Mouse (Mus musculus) frontal cortex, postnatal 10 days (tissue): ENCODE measurements at regions not wholly inside any gene's neighbourhood (a gene's known extent, or its start where the extent isn't known, plus 50 kb on each side); places are given as distances from the start of the nearest gene placed in this dataset.
"Not testable (repeated sequence)": the region's sequence is repeated elsewhere in the genome, so short reads cannot be mapped to it uniquely, and the experiment has no call there.

Source experiments
- DNase-seq, 2 experiments: peaks; one replicate each; pipeline ENCODE4 v3.0.0; 2022; ENCODE audit warnings: low spot score in 2 of 2, mixed read lengths in 1 of 2

DNA sequence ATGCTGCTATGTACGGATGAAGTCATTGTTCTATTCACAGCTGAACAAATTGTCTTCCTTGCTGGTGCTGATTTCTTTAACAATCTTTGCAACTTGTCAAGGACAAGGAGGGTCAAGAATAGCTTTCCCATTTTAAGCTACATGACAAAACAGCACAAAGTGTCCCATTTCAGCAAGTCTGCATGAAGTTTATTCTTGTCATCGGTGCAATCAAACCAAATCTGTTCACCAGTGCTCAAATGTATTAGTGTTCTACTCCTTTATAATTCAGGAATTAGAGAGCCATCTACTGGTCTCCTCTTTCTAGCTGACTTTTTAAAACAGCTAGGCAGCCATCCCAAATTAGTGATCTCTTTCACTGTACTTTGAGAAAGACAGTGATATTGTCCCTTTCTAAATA is 1040.8 kb downstream of the Galc start:
- peak in 1 of 2 experiments; percentile 7 for DNase-seq

DNA sequence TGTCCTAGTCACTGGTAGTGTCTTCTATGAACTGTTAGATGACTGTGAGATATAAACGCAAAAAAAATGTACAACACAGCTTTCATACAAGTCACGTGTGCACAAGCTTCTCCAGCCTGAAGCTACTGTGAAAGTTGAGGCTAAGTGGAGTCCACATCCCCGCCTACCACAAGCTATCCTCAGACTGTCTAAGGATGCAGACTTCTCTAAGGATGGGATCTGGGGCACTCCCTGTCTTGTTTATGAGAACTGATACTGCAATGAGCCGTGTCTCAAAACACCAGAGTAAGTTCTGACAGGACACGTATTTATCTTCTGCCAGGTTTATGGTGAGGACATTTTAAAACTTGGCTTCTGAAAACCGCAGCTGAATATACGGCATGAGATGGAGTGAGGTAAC is 1041.7 kb downstream of the Galc start:
- no peak for DNase-seq

DNA sequence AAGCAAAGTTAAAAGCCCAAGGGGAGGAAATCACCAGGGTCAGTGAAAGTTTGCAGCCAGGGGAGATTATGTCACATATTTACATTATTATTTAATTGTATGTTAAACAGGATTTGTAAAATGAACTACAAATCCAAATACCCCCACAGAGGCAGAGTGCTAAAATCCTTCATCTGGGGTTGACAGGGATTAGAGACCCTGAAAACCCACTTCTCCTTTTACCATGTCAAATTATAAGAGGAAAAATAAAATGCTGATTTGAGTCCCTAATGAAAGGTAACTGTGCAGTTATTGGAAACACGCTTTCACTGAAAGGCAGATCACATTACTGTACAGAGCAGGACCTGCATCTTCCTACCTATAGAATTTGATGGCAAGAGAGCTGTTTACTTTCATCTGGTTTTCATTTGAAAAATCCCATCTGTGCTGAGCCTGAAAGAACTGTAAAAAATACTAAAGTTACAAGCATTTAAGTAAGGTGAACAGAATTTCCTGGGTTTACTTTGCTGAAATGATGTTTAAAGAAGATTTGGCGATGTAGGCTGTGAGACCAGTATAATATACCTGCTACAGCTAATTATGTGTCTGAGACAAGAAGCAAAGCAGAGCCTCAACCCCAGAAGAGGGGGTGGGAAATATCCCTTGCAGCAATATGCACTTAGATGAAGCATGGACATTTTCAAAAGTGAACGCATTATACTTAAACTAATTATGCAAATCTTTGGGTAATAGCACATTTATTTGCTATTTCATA is 1055.4 kb downstream of the Galc start:
- no peak for DNase-seq

DNA sequence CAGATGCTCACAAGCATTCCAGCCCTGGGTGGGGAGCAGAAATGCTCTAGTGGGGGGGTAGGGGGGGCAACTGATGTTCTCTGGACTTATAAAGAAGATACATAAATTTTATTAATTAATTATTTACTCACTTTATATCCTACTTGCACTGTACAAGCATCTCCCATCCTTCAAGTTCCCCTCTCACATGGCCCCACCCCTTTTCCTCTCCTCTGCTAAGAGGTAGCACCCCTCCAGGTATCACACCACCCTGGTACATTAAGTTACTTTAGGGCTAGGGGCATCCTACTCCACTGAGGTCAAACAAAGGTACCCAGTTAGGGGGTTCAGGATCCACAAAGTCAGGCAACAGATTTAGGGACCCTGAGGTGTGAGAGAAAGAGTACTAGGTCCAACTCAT is 1097.4 kb downstream of the Galc start:
- no peak for DNase-seq

DNA sequence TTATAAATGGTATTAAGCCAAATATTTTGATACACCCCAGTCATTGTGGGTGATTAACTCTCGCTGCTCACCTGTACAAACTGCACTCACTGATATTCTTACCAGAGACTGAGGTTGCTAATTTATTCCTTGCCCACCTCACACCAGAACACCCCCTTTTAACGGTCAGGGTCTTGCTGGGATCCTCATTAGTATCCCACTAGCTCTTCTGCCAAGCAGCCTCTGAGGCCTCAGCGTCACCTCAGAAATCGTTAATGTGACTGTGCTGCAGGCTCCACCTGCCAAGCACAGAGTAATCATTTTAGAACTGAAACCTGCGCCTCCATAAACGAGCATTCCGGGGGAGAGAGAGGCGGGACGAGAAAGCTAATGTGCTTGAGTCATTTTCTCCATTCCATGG is 1097.8 kb downstream of the Galc start:
- no peak for DNase-seq

DNA sequence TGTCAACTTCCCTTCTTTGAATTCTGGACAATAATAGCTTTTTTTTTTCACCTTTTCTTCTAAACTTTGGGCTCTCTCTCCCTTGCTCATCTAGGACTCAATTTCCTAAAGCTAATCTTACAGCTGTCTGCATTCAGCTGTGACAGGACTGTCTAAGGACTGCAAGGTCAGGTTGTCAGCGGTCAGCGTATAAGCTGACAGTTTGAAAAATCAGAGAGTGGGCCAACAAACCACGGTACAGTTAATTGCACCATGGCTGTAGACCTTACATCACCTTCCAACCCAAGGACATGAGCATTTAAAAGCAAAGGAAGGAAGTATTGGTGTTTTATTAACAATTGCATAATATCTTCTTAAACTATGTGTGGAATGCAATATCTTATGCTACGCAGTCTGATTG is 1100.9 kb downstream of the Galc start:
- DNase-seq: no peak

DNA sequence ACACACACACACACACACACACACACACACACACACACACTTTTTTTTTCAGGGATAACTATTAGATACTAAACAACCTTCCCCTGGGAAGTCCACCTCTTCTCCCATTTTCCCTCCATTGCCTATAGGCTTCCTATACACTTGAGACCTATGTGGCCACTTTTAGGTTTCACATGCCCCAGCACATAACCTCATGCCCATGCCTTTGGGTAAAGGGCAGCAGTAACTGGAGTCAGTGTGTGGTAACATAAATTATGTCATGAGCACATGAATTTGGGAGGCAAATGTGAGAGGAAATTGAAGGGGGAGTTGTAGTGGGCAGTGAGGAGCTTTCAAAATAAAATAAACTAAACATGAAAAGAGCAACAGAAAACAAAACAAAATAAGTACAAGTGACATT is 1101.5 kb downstream of the Galc start:
- DNase-seq: no peak

DNA sequence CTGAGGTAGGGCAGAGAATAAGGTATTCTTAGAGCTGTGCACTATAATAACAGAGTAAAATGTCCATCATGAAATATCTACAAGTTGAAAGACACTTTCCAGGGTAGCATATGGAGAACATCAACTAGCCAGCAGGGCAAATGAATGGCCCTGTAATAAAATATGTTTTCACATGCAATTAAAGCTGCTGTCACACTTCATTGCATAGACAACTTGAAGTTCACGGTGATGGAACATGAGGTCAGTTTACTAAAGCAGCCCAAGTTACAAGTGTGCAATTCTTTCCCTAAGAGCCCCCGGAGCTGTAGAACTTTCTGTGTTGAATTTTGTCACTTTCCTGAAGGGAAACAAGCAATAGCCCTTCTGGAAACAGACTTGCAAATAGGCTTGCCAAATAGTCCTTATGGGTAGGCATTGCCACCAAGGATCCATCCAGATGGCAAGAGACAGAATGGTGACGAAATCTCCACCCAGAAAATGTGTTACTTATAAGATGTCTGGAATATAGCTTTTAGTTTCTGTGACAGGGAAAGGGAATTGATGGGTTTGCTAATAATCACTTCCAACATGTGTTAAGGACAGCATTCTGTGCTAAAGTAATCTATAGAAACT is 1102.7 kb downstream of the Galc start:
- peak in 1 of 2 experiments; percentile 3 for DNase-seq

DNA sequence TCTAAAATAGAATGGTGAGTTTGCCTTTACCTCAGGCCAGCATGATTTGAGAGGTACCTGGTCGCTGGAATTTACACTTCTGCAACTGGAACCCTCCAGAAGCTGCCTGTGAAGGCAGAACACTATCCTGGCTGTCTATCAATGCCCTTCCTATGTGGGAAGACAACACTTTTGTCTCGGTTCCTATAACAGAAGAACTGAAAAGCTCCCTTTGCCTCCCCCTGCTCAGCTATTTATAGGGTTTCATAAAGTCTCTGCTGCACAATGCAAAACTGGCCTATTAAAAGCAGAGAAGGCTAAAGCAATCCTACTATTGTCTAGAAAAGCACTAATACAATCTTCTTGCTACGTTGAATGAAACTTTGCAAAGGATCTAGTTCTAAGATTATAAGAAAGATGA is 1116.5 kb downstream of the Galc start:
- no peak for DNase-seq

DNA sequence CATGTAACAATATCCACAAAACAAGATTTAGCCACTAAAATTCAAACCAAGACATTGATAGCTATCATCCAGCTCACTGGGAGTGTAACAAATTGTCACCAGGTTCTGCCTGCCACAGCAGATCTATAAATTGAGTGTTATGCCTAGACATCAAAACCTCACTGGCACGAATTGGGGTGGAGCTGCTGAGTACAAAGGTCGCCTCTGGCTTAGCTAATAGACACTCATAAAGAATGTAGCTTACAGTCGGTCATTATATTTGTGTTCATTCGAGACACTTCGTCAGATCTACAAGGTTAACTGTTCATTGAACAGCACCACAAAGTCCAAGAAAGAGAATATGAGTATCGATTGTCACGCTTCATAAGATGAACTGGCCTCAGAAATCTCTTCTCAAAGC is 1121.3 kb downstream of the Galc start:
- DNase-seq: no peak

DNA sequence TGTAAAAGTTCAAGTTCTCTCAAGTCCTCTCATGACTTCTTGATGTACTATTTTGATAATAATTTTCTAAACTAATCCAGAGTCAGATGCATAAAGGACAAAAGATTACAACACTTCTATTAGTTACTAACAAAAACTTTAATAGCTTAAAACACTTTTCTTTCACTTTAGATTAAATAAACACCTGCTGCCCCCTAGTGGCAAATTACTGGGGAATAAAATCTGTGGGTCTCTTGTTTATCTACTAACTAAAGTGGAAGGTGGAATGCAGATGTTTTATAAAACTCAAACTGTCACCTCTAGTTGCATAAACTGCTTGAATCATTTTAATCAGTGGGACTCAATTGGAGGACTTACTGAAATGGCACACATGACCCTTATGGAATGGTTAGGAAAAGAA is 1129.0 kb downstream of the Galc start:
- DNase-seq: no peak

DNA sequence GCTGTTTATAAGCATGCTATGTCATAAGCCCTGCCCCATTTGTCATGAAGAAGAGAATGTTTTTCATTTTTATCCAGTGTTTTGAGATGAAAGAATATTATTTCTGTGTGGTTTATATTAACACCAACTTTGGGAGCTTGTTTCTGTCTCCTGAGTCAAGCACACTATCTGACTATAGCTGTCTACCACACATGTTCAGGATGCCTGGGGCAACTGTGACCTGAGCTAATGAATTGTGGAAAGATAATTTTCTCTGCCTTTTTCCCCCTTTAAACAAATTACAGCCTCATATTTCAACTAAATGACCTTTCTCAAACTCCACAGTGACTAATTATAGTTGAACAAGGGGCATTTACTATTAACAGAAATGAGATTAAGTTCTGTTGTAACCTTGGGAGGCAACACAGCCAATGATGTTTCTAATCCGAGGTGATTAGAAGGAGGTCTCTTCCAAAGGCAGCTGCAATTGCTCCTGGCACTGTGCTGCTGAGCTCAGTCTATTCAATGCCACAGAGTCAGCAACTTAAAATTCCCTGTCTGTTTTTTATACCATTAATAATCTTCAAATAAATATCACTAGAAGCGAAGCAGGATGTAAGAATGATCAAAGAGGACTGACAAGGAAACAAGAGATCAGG is 1168.6 kb downstream of the Galc start:
- no peak for DNase-seq

DNA sequence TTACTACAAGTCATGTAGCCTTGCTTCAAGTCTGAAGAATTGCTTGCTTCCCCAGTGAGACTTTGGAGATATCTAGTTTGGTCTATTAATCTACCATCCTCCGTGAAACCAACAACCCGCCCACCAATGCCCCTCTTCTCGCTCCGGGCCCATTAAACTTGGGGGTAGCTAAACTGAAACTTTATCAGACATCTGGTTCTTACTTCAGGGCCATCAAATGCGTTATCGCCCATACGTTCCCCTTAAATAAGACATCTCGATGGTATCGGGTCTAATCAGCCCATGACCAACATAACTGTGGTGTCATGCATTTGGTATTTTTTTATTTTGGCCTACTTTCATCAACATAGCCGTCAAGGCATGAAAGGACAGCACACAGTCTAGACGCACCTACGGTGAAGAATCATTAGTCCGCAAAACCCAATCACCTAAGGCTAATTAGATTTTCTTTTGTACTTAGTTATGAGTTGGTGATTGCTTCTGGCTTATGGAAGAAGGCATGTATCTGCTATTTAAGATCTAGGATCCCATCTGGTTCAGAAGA is 1197.8 kb downstream of the Galc start:
- DNase-seq: not testable (repeated sequence)

DNA sequence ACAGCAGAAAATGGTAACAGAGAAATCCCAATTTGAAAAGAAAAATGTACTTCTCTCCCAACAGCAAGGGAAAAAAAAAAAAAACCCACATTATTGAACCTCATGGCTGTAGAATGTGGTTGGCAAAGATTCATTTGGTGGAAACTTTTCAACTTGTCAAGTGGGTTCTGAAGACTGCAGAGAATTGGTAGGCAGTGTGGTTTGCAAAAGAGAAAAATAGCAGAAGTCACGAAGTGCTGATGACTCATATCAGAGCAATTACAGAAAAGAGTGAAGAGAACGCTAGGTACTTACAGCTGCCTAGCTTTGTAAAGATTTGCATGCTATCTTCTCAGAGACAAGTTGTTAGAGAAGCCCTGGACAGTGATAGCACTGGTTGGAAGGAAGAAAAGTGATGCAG is 1211.6 kb downstream of the Galc start:
- peak in 1 of 2 experiments; percentile 3 for DNase-seq
